Mouse (Mus musculus) common myeloid progenitor, adult 5-6 weeks (primary cell): ENCODE data around the gene Ptprm. TPM values are rescaled to one million over a fixed set of nuclear protein-coding genes. Genes with fewer than 3 reads are reported as not detected.
A peak's percentile ranks its signal among the peaks of the same experiment; 100 is the strongest.

Experiments
- ATAC-seq: replicated peaks from 2 replicates; pipeline ENCODE4 v1.8.0; 2016; ENCODE audit warnings: low read depth, mild to moderate bottlenecking, moderate TSS enrichment, inconsistent platforms; ENCODE audit not compliant: poor library complexity, severe bottlenecking
- total RNA-seq: library from RNA; stranded (forward); fragments of 200-1000, 187-1606 nt; gene quantifications from 2 replicates; pipeline ENCODE4 v1.2.3, GENCODE M21; 2017

Gene Ptprm
- total RNA-seq, 1 experiment from 2014 or later = 0.14 TPM

- no peak for ATAC-seq
Observed at GRCm38 (mm10) chr17:67241951-67242773, 112.1 kb downstream of the Ptprm start.

DNA sequence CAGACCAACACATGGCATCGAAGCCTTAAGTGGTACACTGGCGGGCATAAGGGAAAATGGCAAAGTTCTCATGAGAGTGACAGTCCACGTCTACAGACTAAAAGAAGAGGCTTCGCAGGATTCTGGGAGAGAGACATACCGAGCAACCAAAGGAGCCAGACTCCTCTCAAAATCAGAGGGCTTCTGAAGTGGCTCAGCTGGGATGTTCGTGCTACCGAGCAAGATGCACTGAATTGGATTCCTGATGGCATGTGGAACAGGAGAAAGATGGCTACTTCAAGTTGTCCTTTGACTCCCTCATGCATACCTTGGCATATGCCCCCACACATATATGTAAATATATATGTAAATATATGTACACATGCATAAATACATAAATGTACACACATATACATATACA is 115.4 kb downstream of the Ptprm start:
- no peak for ATAC-seq

DNA sequence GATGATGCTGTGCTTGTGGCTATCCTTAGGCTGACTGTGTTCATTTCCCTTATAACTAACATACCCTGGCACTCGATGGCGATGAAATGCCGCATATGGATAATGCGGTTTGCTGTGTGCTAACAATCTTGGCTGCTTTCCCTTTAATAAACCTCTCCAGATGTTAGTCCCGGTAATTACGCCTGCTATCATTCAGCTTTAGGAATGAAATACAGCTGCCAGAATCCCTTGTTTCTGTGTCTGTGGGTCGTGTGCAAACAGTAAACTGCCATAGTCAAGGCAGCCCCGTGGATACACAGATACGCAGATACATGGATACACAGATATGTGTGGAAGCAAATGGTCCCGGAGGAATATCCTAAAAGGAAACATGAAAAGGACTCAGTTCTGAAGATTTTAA is 116.8 kb downstream of the Ptprm start:
- ATAC-seq = no peak

DNA sequence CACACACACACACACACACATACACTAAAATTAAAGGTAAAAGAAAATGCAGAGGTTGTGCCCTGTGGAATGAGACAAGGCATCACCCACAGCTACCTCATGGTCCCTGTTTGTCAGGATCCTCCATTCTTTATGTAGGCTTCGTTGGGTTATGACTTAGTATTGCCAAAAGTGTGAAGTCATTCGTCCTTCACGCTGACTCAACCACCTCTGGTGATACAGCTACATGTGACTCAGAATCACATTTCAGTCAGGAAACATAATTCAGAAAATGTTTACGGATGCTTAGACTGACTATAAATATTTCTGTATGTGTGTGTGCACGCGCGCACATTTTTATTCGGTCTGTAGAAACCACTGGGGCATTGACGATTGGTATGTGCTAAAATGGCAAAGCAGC is 121.2 kb downstream of the Ptprm start:
- no peak for ATAC-seq

GRCm38 (mm10) chr17:67226991-67227390 is 127.3 kb downstream of the Ptprm start:
- no peak for ATAC-seq

GRCm38 (mm10) chr17:67215326-67215725 is 138.9 kb downstream of the Ptprm start:
- ATAC-seq = no peak

GRCm38 (mm10) chr17:67213711-67214110 is 140.5 kb downstream of the Ptprm start:
- ATAC-seq = no peak

DNA sequence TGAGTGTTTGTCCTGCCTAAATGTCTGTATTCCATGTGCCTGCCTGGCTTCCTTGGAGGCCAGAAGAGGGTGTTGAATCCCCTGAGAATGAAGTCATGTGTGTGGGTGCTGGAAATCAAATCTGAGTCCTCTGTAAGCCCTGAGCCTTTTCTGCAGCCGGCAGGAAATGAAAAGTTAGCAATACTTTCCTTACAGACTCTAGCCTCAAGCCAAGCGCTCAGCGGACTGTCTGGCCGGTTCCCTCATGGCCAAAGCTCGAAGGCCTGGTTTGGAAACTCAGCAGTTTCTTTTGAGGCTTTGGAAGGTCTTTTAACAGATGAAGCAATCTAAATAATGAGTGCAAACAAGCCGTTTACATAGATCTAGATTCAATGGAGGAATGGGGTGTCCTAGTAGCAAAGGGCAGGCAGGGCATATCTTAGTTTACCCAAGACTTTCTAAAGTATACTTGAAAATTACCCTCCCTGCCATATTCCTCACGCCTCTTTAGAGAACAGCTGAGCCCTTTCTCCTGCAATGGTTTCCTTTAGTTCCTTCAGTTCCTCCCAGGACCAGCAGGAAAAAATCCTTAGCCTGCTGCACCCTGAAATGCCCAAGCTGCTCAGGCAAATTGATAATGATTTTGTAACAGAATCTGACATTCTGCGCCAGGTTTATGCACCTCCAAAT is 144.4 kb downstream of the Ptprm start:
- ATAC-seq = no peak

DNA sequence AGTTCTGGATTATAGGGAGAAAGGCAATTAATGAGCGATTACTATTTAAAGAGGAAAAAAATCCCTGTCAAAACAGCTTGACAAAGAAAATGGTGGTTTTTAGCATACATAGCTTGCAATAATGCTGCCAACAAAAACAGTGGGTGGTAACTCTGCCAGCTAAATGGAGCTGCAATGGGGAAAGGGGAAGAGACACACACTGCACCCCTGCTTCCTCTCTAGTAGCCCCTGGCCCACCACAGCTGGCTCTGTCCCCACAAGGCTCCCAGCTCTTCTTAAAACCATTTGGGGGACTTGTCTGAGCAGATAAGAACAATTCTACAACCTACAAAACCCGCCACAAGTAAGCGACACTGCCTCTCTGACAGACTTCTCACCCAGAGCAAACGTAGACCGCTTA is 145.7 kb downstream of the Ptprm start:
- ATAC-seq = peak; percentile 81

DNA sequence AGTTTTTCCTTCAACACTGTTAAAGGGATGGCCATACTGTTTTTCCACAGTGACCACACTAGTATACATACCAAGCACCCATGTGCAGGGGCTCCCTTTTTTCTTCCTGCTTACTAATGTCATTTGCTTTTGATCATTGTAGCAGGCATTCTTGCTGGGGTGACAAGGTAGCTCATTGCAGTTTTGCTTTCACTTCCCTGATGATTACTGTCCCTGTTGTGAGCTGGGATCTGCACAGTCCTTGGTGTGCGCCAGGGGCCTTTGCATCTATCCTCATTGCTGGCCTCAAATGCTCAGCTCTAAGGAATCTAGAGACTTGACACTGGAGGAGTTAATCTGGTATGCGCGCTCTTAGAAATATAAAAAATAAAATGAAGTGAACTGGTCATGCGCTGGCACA is 147.3 kb downstream of the Ptprm start:
- peak; percentile 51 for ATAC-seq

DNA sequence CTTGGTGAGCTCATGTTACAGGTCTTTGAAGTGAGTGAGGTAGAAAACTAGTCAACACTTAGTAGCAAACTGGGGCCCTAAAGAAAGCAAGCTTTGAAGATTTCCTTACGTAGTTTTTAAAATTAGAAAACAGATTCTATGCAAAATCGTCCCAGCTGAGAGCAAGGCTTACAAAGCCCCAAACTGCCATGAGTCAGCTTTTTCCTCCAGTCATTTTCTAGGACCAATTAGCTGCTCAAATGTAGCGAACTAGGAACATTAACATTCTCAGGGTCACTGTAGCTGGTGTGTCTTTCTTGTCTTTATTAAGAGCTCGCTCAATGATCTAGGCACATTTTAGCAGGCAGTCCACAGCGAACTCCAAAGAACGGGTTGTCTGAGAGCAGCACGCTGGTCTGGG is 153.1 kb downstream of the Ptprm start:
- ATAC-seq = no peak

DNA sequence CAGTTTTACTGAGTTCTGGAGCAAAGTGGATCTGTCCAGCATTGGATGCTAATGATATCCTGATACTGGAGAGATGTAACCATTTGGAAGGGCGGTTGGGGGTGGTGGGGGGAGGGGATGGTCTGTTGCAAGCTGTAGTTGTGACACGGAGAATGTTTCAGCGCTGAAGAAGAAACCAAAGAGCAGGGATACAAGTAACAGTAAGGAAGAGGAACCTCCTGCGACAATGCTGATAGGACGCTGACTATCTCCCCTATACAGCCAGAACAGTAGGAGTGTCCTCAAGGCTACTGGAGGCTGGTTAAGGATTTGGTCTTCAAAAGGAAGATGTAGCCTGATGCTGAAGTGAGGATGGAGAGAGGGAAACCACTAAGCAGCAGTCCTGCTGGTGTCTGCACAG is 160.5 kb downstream of the Ptprm start:
- ATAC-seq = 0 out of 2 replicates have a peak, but pooled peaks have one; percentile 54

DNA sequence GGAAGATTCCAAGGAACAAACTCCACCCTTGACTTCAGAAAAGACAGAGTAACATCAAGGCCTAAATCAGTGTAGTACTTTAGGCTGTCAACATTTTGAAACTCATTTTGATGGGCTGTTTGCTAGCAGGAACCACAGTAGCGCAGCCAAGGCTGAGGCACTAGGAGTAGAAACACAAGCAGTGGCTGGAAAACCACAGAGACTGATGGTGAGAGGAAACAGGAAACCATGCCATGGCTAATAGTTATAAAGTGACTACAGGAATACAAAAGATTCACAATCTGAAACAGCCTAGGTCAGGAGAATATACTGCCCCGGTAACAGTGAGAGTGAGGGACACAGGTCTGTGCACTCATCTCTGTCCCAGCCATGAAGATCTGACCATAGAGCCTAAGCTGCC is 165.7 kb downstream of the Ptprm start:
- ATAC-seq = 0 out of 2 replicates have a peak, but pooled peaks have one; percentile 32

- no peak for ATAC-seq
Observed at GRCm38 (mm10) chr17:67186879-67187278, 167.4 kb downstream of the Ptprm start.

- no peak for ATAC-seq
Observed at GRCm38 (mm10) chr17:67185942-67186341, 168.3 kb downstream of the Ptprm start.

GRCm38 (mm10) chr17:67179446-67179845 is 174.8 kb downstream of the Ptprm start:
- ATAC-seq = no peak

DNA sequence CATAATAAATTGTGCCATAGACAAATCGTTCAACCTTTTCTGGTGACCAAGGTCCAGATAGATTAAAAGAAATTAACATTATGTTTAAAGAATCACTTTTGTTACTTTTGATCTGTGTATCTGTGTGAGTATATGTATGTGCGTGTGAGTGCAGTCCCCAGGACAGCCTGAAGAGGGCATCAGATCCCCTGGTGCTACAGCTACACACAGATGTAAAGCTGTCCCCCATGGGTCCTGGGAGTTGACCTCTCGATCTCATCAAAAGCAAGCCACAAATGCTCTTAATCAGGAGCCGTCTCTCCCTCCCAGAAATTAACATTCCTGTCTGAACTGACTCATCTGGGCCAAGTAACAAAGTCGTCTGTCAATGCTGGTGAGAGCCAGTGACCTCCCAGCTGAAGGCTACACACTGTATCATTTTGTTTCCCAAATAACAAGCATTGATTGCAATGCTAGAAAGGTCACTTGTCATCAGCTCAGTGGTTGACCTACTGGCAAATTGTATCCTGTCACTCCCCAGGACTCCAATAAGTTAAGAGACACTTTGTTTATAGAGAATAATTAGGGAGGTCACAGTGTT is 175.5 kb downstream of the Ptprm start:
- ATAC-seq = no peak

DNA sequence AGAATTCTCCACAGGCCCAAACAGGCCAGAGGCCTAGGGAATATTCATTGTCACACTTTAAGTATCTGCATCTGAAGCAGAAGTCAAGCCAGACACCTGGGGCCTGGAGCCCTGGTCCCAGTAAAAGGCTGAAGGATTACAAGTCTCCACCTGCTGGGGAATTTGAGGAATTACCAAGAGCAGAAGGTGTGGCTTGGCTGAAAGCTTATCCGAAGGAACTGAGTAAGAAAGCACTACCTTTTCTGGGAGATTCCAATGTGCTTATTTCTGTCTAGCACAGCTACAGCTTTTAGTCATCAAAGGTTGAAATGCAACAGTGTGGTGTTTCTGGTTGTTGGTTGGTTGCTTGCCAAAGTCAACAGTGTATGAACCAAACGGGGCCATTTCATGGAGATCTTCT is 178.4 kb downstream of the Ptprm start:
- ATAC-seq = peak; percentile 83

DNA sequence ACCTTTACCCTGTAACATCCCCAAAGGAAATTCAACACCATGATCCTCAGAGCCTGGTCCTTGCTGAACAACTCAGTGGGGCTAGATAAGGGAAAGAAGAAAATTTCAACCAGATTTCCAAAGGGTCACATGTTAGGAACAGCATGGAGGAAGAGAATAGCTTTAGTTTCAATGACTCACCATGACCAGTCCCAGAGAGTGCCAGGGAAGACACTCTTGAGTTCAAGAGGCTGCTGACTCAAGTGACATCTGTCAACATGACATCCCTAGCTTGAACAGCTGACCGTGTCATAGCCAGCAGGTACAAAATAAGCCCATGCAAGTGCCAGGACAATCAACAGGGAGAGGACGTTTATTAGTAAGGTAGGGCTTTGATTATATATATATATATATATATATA is 182.9 kb downstream of the Ptprm start:
- ATAC-seq = no peak

- ATAC-seq = no peak
Observed at GRCm38 (mm10) chr17:67170696-67171095, 183.6 kb downstream of the Ptprm start.

DNA sequence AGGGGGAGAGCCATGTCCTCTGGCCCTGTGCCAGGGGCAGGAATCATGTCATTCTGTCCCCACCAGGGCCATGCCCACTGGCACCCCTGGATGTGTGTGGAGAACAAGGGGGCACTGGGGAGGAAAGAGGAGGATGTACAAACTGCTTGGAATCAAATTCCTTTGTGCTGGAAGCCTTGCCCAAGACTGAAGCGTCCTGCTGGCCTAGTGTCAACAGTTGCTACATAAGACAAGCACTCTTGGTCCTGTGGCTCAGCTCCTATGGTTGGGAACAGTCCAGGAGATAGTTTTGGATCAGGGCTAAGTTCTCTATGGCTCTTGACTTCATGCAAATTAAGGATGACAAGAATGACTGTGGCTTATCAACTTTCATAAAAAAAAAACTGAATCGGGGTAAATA is 188.4 kb downstream of the Ptprm start:
- ATAC-seq = no peak
